Comparison of ENCODE assay signal across 17 mouse cellular contexts in the genomic region with DNA sequence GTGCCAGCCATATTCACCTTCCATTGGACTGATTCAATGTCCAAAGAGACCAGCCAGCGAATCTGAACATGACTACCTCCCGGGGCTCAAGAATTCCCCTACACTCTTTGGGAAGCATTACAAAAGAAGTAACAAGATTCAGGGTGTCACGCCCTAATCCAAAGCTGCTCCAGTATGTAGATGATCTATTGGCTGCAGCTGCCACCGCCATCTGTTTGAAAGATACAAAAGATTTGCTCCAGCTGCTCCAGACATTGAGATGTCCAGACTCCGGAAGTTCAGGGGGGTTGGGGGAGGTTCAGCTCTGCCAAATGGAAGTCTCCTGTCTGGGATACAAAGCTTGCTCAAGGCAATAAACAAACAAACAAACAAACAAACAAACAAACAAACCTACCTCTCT. TPM values are rescaled to one million over a fixed set of nuclear protein-coding genes. Genes with fewer than 3 reads are reported as not detected.
A peak's percentile ranks its signal among the peaks of the same experiment; 100 is the strongest.
DNase-seq lines count a peak whose midpoint lies in the region; ATAC-seq and TF ChIP-seq lines count a peak whose summit lies in the region.
"Had no signal": no experiment of that assay in that cellular context is flagged by ENCODE, and none has a peak within 500 bp of the region (broad histone marks: within the 10 kb centered on the region; RNA-seq: fewer than 3 reads in every experiment).

No protein-coding gene starts in this region.

- no peaks in the 10 kb centered on the region for H3K9me3 ChIP-seq in lung, embryonic 14.5 days (ENCODE audit: low read depth, low read length)
- H3K9me3 ChIP-seq: heart, embryonic 13.5 days; limb, embryonic 13.5 days had no signal

- ATAC-seq in lung, embryonic 14.5 days (ENCODE audit: insufficient read depth) = peak; percentile 64
- ATAC-seq: intestine, embryonic 16.5 days; Patski had no signal

- H3K27me3 ChIP-seq in lung, embryonic 14.5 days (ENCODE audit: insufficient read depth, low read length) = no peaks in the 10 kb centered on the region
- H3K27me3 ChIP-seq: heart, embryonic 13.5 days; limb, embryonic 13.5 days had no signal

- no peak for TF ChIP-seq POLR2A in lung, adult 2 months (IDR thresholded peaks at IDR 0.05; ENCODE audit: borderline replicate concordance, extremely low read depth, low read depth, low read length)
- no peak for TF ChIP-seq POLR2A in brain, embryonic 14.5 days (IDR thresholded peaks at IDR 0.05; ENCODE audit: borderline replicate concordance, extremely low read depth, insufficient read depth, insufficient read length, poor library complexity, severe bottlenecking)

- H3K27ac ChIP-seq in lung, embryonic 14.5 days (ENCODE audit: low read depth) = peak overlapping the region; percentile 27; the same call in 1 of the 2 replicates
- H3K27ac ChIP-seq: heart, embryonic 13.5 days had no signal

- 37% methylated on average over 5 of the region's 5 CpGs for WGBS in lung, embryonic 14.5 days
- 67% methylated on average over 5 of the region's 5 CpGs for WGBS in lung, adult 2 months

- H3K4me1 ChIP-seq in lung, embryonic 14.5 days (ENCODE audit: insufficient read depth) = no peaks in the 10 kb centered on the region
- H3K4me1 ChIP-seq in lung, adult 2 months (ENCODE audit: control insufficient read depth, insufficient read depth, low read length) = 0 out of 2 replicates have a peak, but pooled peaks cover 2% of the 10 kb centered on the region

- no peaks in the 10 kb centered on the region for H3K36me3 ChIP-seq in lung, embryonic 14.5 days (ENCODE audit: insufficient read depth)
- H3K36me3 ChIP-seq: heart, embryonic 13.5 days; limb, embryonic 13.5 days had no signal

- peak; percentile 90 for DNase-seq in heart, adult 11 months
- no peak for DNase-seq in heart, adult 9 months (ENCODE audit: low spot score in 2 of 2)
- DNase-seq in lung, embryonic 14.5 days = peak; percentile 88
- no peak for DNase-seq in lung, adult 2 months
- peak; percentile 69 for DNase-seq in brain, embryonic 14.5 days (ENCODE audit: low read depth)
- DNase-seq in mesoderm, embryonic 11.5 days (ENCODE audit: low read depth, low spot score) = peak; percentile 67
- no peak for DNase-seq in layer of hippocampus, postnatal 36 days
- DNase-seq in gastrocnemius, postnatal 10 days = no peak
- DNase-seq: adrenal gland, postnatal 14 days; B cell, adult 2 months; cerebellum, adult 11 months; layer of hippocampus, adult 9-11 months had no signal

- H3K9ac ChIP-seq in lung, embryonic 14.5 days = no peak overlapping the region
- H3K9ac ChIP-seq: heart, embryonic 13.5 days; limb, embryonic 13.5 days had no signal

- no peak overlapping the region for H3K4me2 ChIP-seq in lung, embryonic 14.5 days
- H3K4me2 ChIP-seq: heart, embryonic 13.5 days; limb, embryonic 13.5 days had no signal

- no peak overlapping the region for H3K4me3 ChIP-seq in lung, embryonic 14.5 days (ENCODE audit: low read depth, low read length)
- no peak overlapping the region for H3K4me3 ChIP-seq in lung, adult 2 months (replicated peaks; ENCODE audit: extremely low read depth, low read depth, low read length)
- H3K4me3 ChIP-seq: erythroblast, embryonic 14.5 days; heart, embryonic 13.5 days; limb, embryonic 13.5 days had no signal

- TF ChIP-seq CTCF in lung, embryonic 14.5 days (IDR thresholded peaks at IDR 0.05; ENCODE audit: low read depth) = no peak
- no peak for TF ChIP-seq CTCF in lung, adult 2 months (IDR thresholded peaks at IDR 0.05; ENCODE audit: insufficient read depth, low read length)
- no peak for TF ChIP-seq CTCF in brain, embryonic 14.5 days (IDR thresholded peaks at IDR 0.05; ENCODE audit: borderline replicate concordance, extremely low read depth, insufficient read depth, insufficient read length)

RNA-seq across cellular contexts. Expression of gene 1110038F14Rik, which starts 28.3 kb away (rescaled TPM):
- polyA plus RNA-seq in lung, embryonic 14.5 days (2014; fragmentation: Nextera tagmentation; extraction: Ambion mirVana) = 81.0 and 85.2 TPM in 2 replicates
- polyA plus RNA-seq in lung, adult 2 months (2012; rRNA removed) = 21.8 and 21.9 TPM in 2 replicates
- 30.4 and 39.0 TPM in 2 replicates for polyA plus RNA-seq in brain, embryonic 14.5 days (2012; rRNA removed)
- 10 to 100 TPM; 27.8 to 28.1 TPM for total RNA-seq in layer of hippocampus, postnatal 36 days (2021)
- 10 to 100 TPM; 30.7 to 33.0 TPM for total RNA-seq in gastrocnemius, postnatal 10 days (2021)

RNA-seq across cellular contexts. Expression of gene Zfp647, which starts 51.4 kb away (rescaled TPM):
- 17.8 and 17.9 TPM in 2 replicates for polyA plus RNA-seq in lung, embryonic 14.5 days (2014; fragmentation: Nextera tagmentation; extraction: Ambion mirVana)
- polyA plus RNA-seq in lung, adult 2 months (2012; rRNA removed) = 4.6 and 5.6 TPM in 2 replicates
- polyA plus RNA-seq in brain, embryonic 14.5 days (2012; rRNA removed) = 34.6 and 34.9 TPM in 2 replicates
- total RNA-seq in layer of hippocampus, postnatal 36 days (2021) = 1 to 10 TPM; 5.2 to 6.6 TPM
- 1 to 10 TPM; 2.9 to 4.2 TPM for total RNA-seq in gastrocnemius, postnatal 10 days (2021)

Comparison
In these comparisons a context has a peak if more than half of its experiments do, and no peak if none do; other contexts are left out.
1. DNase-seq: peak in heart, adult 11 months (single experiment), lung, embryonic 14.5 days (single experiment), brain, embryonic 14.5 days (single experiment) and mesoderm, embryonic 11.5 days (single experiment); none in heart, adult 9 months (0 of 2), lung, adult 2 months (single experiment), layer of hippocampus, postnatal 36 days (0 of 2) and gastrocnemius, postnatal 10 days (single experiment).